24 mouse cellular contexts compared by ENCODE assay signal in the genomic region with DNA sequence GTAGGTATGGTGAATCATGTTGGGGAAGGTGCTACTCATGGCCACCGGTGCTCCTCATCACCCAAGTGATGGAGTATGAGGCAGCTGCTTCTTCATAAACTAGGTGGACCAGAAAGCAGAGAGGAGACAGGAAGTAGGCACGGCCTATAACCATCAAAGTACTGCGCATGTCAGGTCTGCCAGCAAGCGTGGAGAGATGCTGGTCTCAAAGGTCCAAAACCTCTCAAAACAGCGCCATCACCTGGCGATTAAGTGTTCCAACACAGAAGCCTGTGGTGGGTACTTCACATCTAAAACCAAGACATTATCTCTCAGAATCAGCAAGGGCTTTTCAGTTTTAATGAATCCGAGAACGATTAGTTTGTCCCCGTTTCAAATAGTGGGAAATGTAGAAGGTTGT.
"Had no signal": no experiment of that assay in that cellular context is flagged by ENCODE, and none has a peak within 500 bp of the region (broad histone marks: within the 10 kb centered on the region; RNA-seq: fewer than 3 reads in every experiment).

No protein-coding gene starts in this region.

- DNase-seq: gastrocnemius, postnatal 14 days; gastrocnemius, postnatal 36 days; heart, adult 18-20 months; heart, postnatal 10 days; kidney, adult 18-20 months; kidney, adult 8-10 months; kidney, postnatal 10 days; kidney, postnatal 25 days; kidney, postnatal 4 days; liver; liver, embryonic 13.5 days had no signal

- H3K27ac ChIP-seq: heart, embryonic 10.5 days; hindbrain, embryonic 10.5 days; hindbrain, embryonic 12.5 days; hindbrain, embryonic 14.5 days; intestine, embryonic 15.5 days; layer of hippocampus, adult 2 months; left cerebral cortex, adult 2 months; limb, embryonic 10.5 days; limb, embryonic 12.5 days; liver, embryonic 13.5 days had no signal

- H3K27me3 ChIP-seq: heart, embryonic 12.5 days; hindbrain, embryonic 12.5 days; intestine, embryonic 15.5 days; limb, embryonic 12.5 days; liver, embryonic 13.5 days had no signal

- H3K4me3 ChIP-seq: heart, embryonic 10.5 days; heart, embryonic 12.5 days; hindbrain, embryonic 10.5 days; hindbrain, embryonic 12.5 days; intestine, embryonic 15.5 days; layer of hippocampus, adult 2 months; left cerebral cortex, adult 2 months; limb, embryonic 10.5 days; limb, embryonic 12.5 days; liver, embryonic 13.5 days had no signal

- H3K9me3 ChIP-seq: heart, embryonic 10.5 days; hindbrain, embryonic 10.5 days; hindbrain, embryonic 12.5 days; intestine, embryonic 15.5 days; limb, embryonic 10.5 days; limb, embryonic 12.5 days; liver, embryonic 13.5 days had no signal

- H3K4me1 ChIP-seq: heart, embryonic 10.5 days; heart, embryonic 12.5 days; hindbrain, embryonic 10.5 days; hindbrain, embryonic 12.5 days; intestine, embryonic 15.5 days; limb, embryonic 12.5 days; liver, embryonic 13.5 days had no signal

- H3K36me3 ChIP-seq: heart, embryonic 10.5 days; heart, embryonic 12.5 days; hindbrain, embryonic 10.5 days; hindbrain, embryonic 12.5 days; intestine, embryonic 15.5 days; limb, embryonic 10.5 days; limb, embryonic 12.5 days; liver, embryonic 13.5 days had no signal

- ATAC-seq: hindbrain, embryonic 16.5 days; inflammation-experienced regulatory T-cells, adult 6 months; intestine, embryonic 15.5 days; intestine, postnatal 0 days had no signal
